Mouse (Mus musculus) inflammation-experienced regulatory T-cells (primary cell): ENCODE data around the gene Azin2. TPM values are rescaled to one million over a fixed set of nuclear protein-coding genes. Genes with fewer than 3 reads are reported as not detected.

Source experiments
- polyA plus RNA-seq, 2 experiments: library from polyadenylated mRNA; unstranded; fragments of 100-300 nt; shearing (Covaris generic); gene quantifications; one replicate each; pipeline ENCODE4 v1.2.1; 2017

Azin2 gene
- polyA plus RNA-seq: 1 to 10 TPM in 1 of 2 experiments, under 1 TPM in 1; 0.53 to 2.3 TPM

GRCm38 (mm10) chr4:128962029-128962925 is at the start of gene Azin2:
Gene Azin2, minus strand, starts transcription at chr4:128962442.

GRCm38 (mm10) chr4:128991500-128992008 is 29.3 kb upstream of the Azin2 start, which contains the start of gene Ak2:
Gene Ak2, plus strand, starts transcription at chr4:128991958.

GRCm38 (mm10) chr4:128883379-128883781 is 78.9 kb downstream of the Azin2 start, which contains the start of gene Trim62:
Gene Trim62, plus strand, starts transcription at chr4:128883580.

Other genes starting within 250 kb of the Azin2 start
- under 1 TPM in 1 of 2 experiments, not detected in 1; 0.12 TPM for gene A3galt2, start 207.1 kb downstream of the Azin2 start, polyA plus RNA-seq
- 10 to 100 TPM; 26.1 to 37.5 TPM for gene Zfp362, start 156.4 kb downstream of the Azin2 start, polyA plus RNA-seq
- gene Trim62, start 78.9 kb downstream of the Azin2 start, polyA plus RNA-seq: 10 to 100 TPM; 13.5 to 14.1 TPM
- 100 to 1,000 TPM; 130 to 159 TPM for gene Ak2, start 29.5 kb upstream of the Azin2 start, polyA plus RNA-seq
- 10 to 100 TPM; 59.1 to 61.7 TPM for gene Rnf19b, start 95.8 kb upstream of the Azin2 start, polyA plus RNA-seq
- gene Tmem54, start 143.1 kb upstream of the Azin2 start, polyA plus RNA-seq: not detected
- under 1 TPM in 1 of 2 experiments, not detected in 1; 0.18 TPM for gene Hpca, start 159.6 kb upstream of the Azin2 start, polyA plus RNA-seq
- gene Fndc5, start 174.6 kb upstream of the Azin2 start, polyA plus RNA-seq: 1 to 10 TPM in 1 of 2 experiments, under 1 TPM in 1; 0.56 to 1.0 TPM
- gene S100pbp, start 227.3 kb upstream of the Azin2 start, polyA plus RNA-seq: 10 to 100 TPM; 16.7 to 20.3 TPM
- gene Yars, start 227.3 kb upstream of the Azin2 start, polyA plus RNA-seq: 10 to 100 TPM; 48.9 to 49.5 TPM